Mouse (Mus musculus): ENCODE data around the gene Aurkaip1. TPM values are rescaled to one million over a fixed set of nuclear protein-coding genes. Genes with fewer than 3 reads are reported as not detected.

Gene Aurkaip1
- polyA plus RNA-seq, 1 experiment = 159 TPM

GRCm38 (mm10) chr4:155803340-155804041, 27.6 kb upstream of the Aurkaip1 start:
- Histone ChIP-seq H3K4me1 (ENCODE audit: control insufficient read depth, insufficient read depth, insufficient read length, low read length) (peaks cover 3% of the 10 kb centered on the region; the same call in 1 of the 2 replicates), H3K27ac (ENCODE audit: insufficient read depth, low read depth, low read length) (peak overlapping the region; percentile 12; the same call in 1 of the 2 replicates), H3K36me3 (ENCODE audit: control insufficient read depth, insufficient read depth, low read length) (peaks cover 16% of the 10 kb centered on the region), H3K4me3 (ENCODE audit: low read depth, low read length) (peak overlapping the region; percentile 73), H3K27me3 (ENCODE audit: control insufficient read depth, insufficient read depth, low read length) (no peaks in the 10 kb centered on the region)
- WGBS = under 1% methylated on average over 55 of the region's 58 CpGs
- TF ChIP-seq CTCF (IDR thresholded peaks at IDR 0.05; ENCODE audit: extremely low read depth, insufficient read length, insufficient replicate concordance, low read depth, low read length) = 0 out of 2 replicates have a peak, but pooled peaks have one; percentile 8
- TF ChIP-seq POLR2A (IDR thresholded peaks at IDR 0.05; ENCODE audit: low read depth, low read length) = peak; percentile 68

GRCm38 (mm10) chr4:155807841-155808240, 23.2 kb upstream of the Aurkaip1 start:
- TF ChIP-seq POLR2A (IDR thresholded peaks at IDR 0.05; ENCODE audit: low read depth, low read length) = no peak
- no peak for TF ChIP-seq CTCF (IDR thresholded peaks at IDR 0.05; ENCODE audit: extremely low read depth, insufficient read length, insufficient replicate concordance, low read depth, low read length)
- WGBS = 85% methylated on average over 3 of the region's 3 CpGs
- peaks cover under 1% of the 10 kb centered on the region; the same call in 1 of the 2 replicates for H3K4me1 ChIP-seq (ENCODE audit: control insufficient read depth, insufficient read depth, insufficient read length, low read length)
- H3K36me3 ChIP-seq (ENCODE audit: control insufficient read depth, insufficient read depth, low read length) = peaks cover 33% of the 10 kb centered on the region
- no peaks in the 10 kb centered on the region for H3K27me3 ChIP-seq (ENCODE audit: control insufficient read depth, insufficient read depth, low read length)
- H3K27ac ChIP-seq (ENCODE audit: insufficient read depth, low read depth, low read length) = no peak overlapping the region
- H3K4me3 ChIP-seq (ENCODE audit: low read depth, low read length) = no peak overlapping the region

GRCm38 (mm10) chr4:155811929-155812664, 19.0 kb upstream of the Aurkaip1 start, which contains the start of gene Ccnl2:
Gene Ccnl2, plus strand, starts transcription at chr4:155812489.
- Histone ChIP-seq H3K36me3 (ENCODE audit: control insufficient read depth, insufficient read depth, low read length) (peaks cover 52% of the 10 kb centered on the region), H3K4me1 (ENCODE audit: control insufficient read depth, insufficient read depth, insufficient read length, low read length) (peaks cover 3% of the 10 kb centered on the region; the same call in 1 of the 2 replicates), H3K27ac (ENCODE audit: insufficient read depth, low read depth, low read length) (peak within 1 kb of the TSS; percentile 96), H3K4me3 (ENCODE audit: low read depth, low read length) (peak within 1 kb of the TSS; percentile 95), H3K27me3 (ENCODE audit: control insufficient read depth, insufficient read depth, low read length) (no peaks in the 10 kb centered on the region)
- TF ChIP-seq POLR2A (IDR thresholded peaks at IDR 0.05; ENCODE audit: low read depth, low read length) (peak; percentile 71), CTCF (IDR thresholded peaks at IDR 0.05; ENCODE audit: extremely low read depth, insufficient read length, insufficient replicate concordance, low read depth, low read length) (no peak)
- under 1% methylated on average over 59 of the region's 60 CpGs for WGBS

GRCm38 (mm10) chr4:155812665-155813181, 18.3 kb upstream of the Aurkaip1 start:
- peaks cover 3% of the 10 kb centered on the region; the same call in 1 of the 2 replicates for H3K4me1 ChIP-seq (ENCODE audit: control insufficient read depth, insufficient read depth, insufficient read length, low read length)
- H3K4me3 ChIP-seq (ENCODE audit: low read depth, low read length) = peak overlapping the region; percentile 95
- WGBS = 1% methylated on average over 49 of the region's 49 CpGs
- H3K27me3 ChIP-seq (ENCODE audit: control insufficient read depth, insufficient read depth, low read length) = no peaks in the 10 kb centered on the region
- H3K36me3 ChIP-seq (ENCODE audit: control insufficient read depth, insufficient read depth, low read length) = peaks cover 52% of the 10 kb centered on the region
- no peak for TF ChIP-seq POLR2A (IDR thresholded peaks at IDR 0.05; ENCODE audit: low read depth, low read length)
- TF ChIP-seq CTCF (IDR thresholded peaks at IDR 0.05; ENCODE audit: extremely low read depth, insufficient read length, insufficient replicate concordance, low read depth, low read length) = no peak
- peak overlapping the region; percentile 78 for H3K27ac ChIP-seq (ENCODE audit: insufficient read depth, low read depth, low read length)

- TF ChIP-seq POLR2A (IDR thresholded peaks at IDR 0.05; ENCODE audit: low read depth, low read length) (no peak), CTCF (IDR thresholded peaks at IDR 0.05; ENCODE audit: extremely low read depth, insufficient read length, insufficient replicate concordance, low read depth, low read length) (no peak)
Observed at GRCm38 (mm10) chr4:155817533-155817932, 13.5 kb upstream of the Aurkaip1 start.

GRCm38 (mm10) chr4:155821025-155821424, 10.0 kb upstream of the Aurkaip1 start:
- no peaks in the 10 kb centered on the region for H3K27me3 ChIP-seq (ENCODE audit: control insufficient read depth, insufficient read depth, low read length)
- peak; percentile 39; the same call in 1 of the 2 replicates for TF ChIP-seq CTCF (IDR thresholded peaks at IDR 0.05; ENCODE audit: extremely low read depth, insufficient read length, insufficient replicate concordance, low read depth, low read length)
- TF ChIP-seq POLR2A (IDR thresholded peaks at IDR 0.05; ENCODE audit: low read depth, low read length) = no peak
- no peaks in the 10 kb centered on the region for H3K4me1 ChIP-seq (ENCODE audit: control insufficient read depth, insufficient read depth, insufficient read length, low read length)
- peaks cover 80% of the 10 kb centered on the region for H3K36me3 ChIP-seq (ENCODE audit: control insufficient read depth, insufficient read depth, low read length)
- no peak overlapping the region for H3K27ac ChIP-seq (ENCODE audit: insufficient read depth, low read depth, low read length)
- WGBS = 71% methylated on average over 7 of the region's 7 CpGs
- H3K4me3 ChIP-seq (ENCODE audit: low read depth, low read length) = no peak overlapping the region

More at GRCm38 (mm10) chr4:155817533-155817932, 13.5 kb upstream of the Aurkaip1 start:
- no peak overlapping the region for H3K27ac ChIP-seq (ENCODE audit: insufficient read depth, low read depth, low read length)
- WGBS = 36% methylated on average over 4 of the region's 4 CpGs
- peaks cover 3% of the 10 kb centered on the region; the same call in 1 of the 2 replicates for H3K4me1 ChIP-seq (ENCODE audit: control insufficient read depth, insufficient read depth, insufficient read length, low read length)
- H3K27me3 ChIP-seq (ENCODE audit: control insufficient read depth, insufficient read depth, low read length) = no peaks in the 10 kb centered on the region
- peaks cover 71% of the 10 kb centered on the region for H3K36me3 ChIP-seq (ENCODE audit: control insufficient read depth, insufficient read depth, low read length)
- H3K4me3 ChIP-seq (ENCODE audit: low read depth, low read length) = no peak overlapping the region
